Mouse (Mus musculus) adrenal gland, postnatal 25 days (tissue): Measurements from ENCODE around the gene Nwd1. TPM values are rescaled to one million over a fixed set of nuclear protein-coding genes. Genes with fewer than 3 reads are reported as not detected.

Experiments
- DNase-seq: peaks from one replicate; pipeline ENCODE4 v3.0.0; 2021; ENCODE audit warnings: mixed read lengths
- total RNA-seq: library from RNA; stranded (reverse); gene quantifications from 2 replicates; pipeline ENCODE4 v1.2.3, GENCODE M21; 2021

The Nwd1 gene
- total RNA-seq, 1 experiment from 2014 or later: 0.21 TPM

GRCm38 (mm10) chr8:72712569-72712968 lies 66.1 kb downstream of the Nwd1 start:
- DNase-seq: no peak

GRCm38 (mm10) chr8:72716594-72716993 lies 70.1 kb downstream of the Nwd1 start:
- DNase-seq: no peak

- DNase-seq: peak; percentile 21
Measured at GRCm38 (mm10) chr8:72720541-72720940, 74.0 kb downstream of the Nwd1 start.

- DNase-seq: peak; percentile 97
Measured at GRCm38 (mm10) chr8:72722769-72723650, 76.5 kb downstream of the Nwd1 start, which contains the start of gene Sin3b. Sin3b (plus strand) TSS chr8:72723285.

GRCm38 (mm10) chr8:72723651-72724001 lies 77.1 kb downstream of the Nwd1 start:
- peak; percentile 34 for DNase-seq

- no peak for DNase-seq
Measured at GRCm38 (mm10) chr8:72728636-72729035, 82.1 kb downstream of the Nwd1 start.

GRCm38 (mm10) chr8:72735001-72735400 lies 88.5 kb downstream of the Nwd1 start:
- no peak for DNase-seq

- no peak for DNase-seq
Measured at GRCm38 (mm10) chr8:72736868-72737267, 90.4 kb downstream of the Nwd1 start.

GRCm38 (mm10) chr8:72746061-72746460 lies 99.5 kb downstream of the Nwd1 start:
- peak; percentile 41 for DNase-seq

GRCm38 (mm10) chr8:72749846-72750245 lies 103.3 kb downstream of the Nwd1 start:
- no peak for DNase-seq

- DNase-seq: no peak
Measured at GRCm38 (mm10) chr8:72750266-72750665, 103.8 kb downstream of the Nwd1 start.

GRCm38 (mm10) chr8:72751126-72751525 lies 104.6 kb downstream of the Nwd1 start:
- no peak for DNase-seq

GRCm38 (mm10) chr8:72752289-72752688 lies 105.8 kb downstream of the Nwd1 start:
- no peak for DNase-seq

GRCm38 (mm10) chr8:72753165-72753564 lies 106.7 kb downstream of the Nwd1 start:
- DNase-seq: no peak

- DNase-seq: no peak
Measured at GRCm38 (mm10) chr8:72753781-72754180, 107.3 kb downstream of the Nwd1 start.

- DNase-seq: no peak
Measured at GRCm38 (mm10) chr8:72756031-72756430, 109.5 kb downstream of the Nwd1 start.

GRCm38 (mm10) chr8:72756771-72757390 lies 110.4 kb downstream of the Nwd1 start:
- no peak for DNase-seq

GRCm38 (mm10) chr8:72757426-72758195 lies 111.1 kb downstream of the Nwd1 start:
- DNase-seq: no peak

- no peak for DNase-seq
Measured at GRCm38 (mm10) chr8:72758310-72758709, 111.8 kb downstream of the Nwd1 start.

- no peak for DNase-seq
Measured at GRCm38 (mm10) chr8:72760216-72760615, 113.7 kb downstream of the Nwd1 start.

GRCm38 (mm10) chr8:72761322-72762051 lies 115.0 kb downstream of the Nwd1 start, which contains the start of gene F2rl3:
F2rl3 (plus strand) TSS chr8:72761880.
- DNase-seq: no peak

- DNase-seq: no peak
Measured at GRCm38 (mm10) chr8:72762306-72762705, 115.8 kb downstream of the Nwd1 start.
